Mouse (Mus musculus) right cerebral cortex, postnatal 4 days (tissue): ENCODE results near the gene Trpm5.

Experiments used
- DNase-seq: peaks from one replicate; pipeline ENCODE4 v3.0.0-alpha.2; 2022

Gene Trpm5

GRCm38 (mm10) chr7:143036787-143037186 is 57.7 kb downstream of the Trpm5 start:
- no peak for DNase-seq

DNA sequence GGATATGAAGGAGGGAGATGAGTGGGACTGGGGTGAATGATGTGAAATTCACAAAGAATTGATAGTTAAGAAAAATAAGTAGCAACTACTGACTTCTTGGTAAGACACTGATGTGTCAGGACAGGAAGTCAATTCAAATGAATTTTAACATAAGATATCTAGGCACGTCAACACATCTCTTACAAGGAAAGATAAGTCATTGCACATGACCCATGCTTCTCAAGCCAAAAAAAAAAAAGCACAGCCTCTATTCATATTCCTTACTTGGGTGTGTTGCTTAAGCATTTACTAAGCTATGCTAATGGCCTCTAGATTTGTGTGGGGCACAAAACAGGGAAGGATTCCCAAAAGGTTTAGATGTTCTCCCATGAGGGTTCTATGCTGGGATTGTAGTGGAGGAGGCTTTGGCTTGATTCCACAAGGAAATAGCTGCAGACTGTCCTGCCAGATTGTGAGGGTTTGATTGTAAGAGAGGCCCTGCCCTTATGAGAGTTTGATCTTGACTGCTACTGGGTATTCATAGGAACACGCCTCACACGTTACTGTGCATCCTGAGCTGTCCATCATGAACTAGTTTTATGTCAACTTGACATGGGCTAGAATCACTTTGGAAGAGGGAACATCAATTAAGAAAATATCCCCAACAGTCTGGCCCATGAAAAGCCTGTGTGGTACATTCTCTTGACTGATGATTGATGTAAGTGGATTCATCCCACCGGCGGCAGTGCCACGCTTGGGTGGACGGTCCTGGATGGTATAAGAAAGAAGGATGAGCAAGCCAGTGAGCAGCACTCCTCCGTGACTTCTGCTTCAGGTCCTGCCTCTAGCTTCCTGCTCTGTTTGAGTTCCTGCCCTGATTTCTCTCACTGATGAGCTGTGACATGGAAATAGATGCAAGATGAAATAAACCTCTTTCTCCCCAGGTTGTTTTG is 59.7 kb downstream of the Trpm5 start:
- DNase-seq: no peak

DNA sequence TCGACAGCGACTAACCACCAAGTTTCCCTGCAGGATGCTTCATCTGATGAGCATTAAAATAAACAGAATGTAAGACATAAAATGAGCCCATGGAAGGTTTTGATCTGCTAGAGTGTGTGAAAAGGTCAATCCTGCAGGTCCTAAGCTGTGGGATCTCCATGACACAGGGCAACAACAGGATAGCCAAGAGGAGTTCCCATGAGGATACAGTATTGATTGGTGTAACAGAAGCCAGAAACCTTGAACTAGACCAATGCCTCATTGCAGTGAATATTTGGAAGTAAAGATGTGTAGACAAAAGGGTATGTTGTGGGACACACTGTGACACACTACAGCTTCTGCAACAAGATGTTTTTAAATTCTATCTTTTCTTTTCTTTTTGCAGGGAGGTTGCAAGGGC is 60.3 kb downstream of the Trpm5 start:
- DNase-seq: no peak

DNA sequence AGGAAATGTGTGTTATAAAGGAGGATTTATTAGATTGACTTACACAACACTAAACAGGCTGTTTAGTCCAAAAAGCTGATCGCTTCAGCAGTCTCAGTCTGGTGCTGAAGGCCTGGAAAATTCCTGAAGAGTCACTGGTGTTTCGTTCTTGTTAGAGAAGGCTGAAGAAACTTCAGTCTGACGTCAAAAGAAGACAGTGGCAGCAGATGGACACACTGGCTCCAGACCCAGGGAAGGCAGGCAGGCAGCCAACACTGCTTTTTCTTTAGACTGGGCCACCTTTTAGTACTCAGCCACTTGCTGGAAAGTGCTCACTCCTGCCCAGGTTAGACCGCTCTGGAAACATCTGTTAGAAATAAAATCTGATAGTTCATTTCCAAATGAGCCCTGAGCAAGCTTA is 60.9 kb downstream of the Trpm5 start:
- no peak for DNase-seq

- no peak for DNase-seq
Observed at GRCm38 (mm10) chr7:143031816-143032215, 62.6 kb downstream of the Trpm5 start.

DNA sequence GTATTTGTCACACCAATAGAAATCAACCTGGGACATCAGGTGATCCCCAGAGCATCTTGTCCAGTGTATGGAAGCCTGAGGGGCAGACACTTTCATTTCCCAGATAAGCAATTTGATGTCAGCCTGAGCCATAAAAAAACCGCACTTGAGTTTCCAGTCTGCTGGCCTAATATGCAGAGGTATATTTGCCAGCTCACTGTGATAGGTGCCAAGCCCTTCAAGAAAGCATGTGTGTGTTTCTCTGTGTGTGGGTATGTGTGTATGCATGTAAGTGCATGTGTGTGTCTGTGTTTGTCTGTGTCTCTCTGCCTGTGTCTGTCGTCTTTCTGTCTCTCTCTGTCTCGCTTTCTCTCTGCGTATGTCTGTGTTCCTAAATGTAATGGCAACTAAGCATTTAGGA is 67.2 kb downstream of the Trpm5 start:
- DNase-seq: no peak

DNA sequence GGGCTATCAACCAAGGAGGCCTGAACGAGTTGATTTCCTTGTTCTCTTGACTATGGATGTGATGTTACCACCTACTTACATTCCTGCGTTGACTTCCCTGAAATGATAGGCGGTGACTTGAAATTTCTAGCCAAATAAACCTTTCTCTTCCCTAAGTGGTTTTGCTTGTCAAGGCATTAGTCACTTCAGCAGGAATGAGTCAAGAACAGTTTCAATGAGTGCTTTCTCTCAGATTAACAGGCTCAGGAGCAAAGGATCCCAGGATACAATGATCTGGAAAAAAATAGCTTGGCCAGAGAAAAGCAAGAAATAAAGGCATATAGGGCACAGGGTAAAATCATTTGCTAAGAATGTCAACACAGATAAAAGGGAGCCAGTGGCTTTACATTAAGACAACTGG is 68.9 kb downstream of the Trpm5 start:
- DNase-seq: no peak

DNA sequence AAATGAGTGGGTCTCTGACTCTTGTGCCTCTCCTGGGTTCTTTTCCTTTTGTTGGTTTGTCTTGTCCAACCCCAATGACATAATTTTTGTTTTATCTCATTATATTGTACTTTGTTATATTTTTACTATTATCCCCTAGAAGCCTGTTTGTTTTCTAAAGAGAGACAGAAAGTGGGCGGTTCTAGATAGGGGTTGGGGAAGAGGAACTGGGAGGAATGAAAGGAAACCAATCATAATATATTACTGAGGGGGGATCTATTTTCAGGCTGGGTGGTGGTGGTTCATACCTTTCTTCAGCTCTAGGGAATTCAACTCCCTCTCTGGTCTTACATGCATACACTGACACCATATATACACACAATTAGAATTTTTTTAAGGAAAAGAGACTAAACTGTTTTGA is 70.1 kb downstream of the Trpm5 start:
- no peak for DNase-seq

GRCm38 (mm10) chr7:143023499-143023898 is 70.9 kb downstream of the Trpm5 start:
- no peak for DNase-seq

DNA sequence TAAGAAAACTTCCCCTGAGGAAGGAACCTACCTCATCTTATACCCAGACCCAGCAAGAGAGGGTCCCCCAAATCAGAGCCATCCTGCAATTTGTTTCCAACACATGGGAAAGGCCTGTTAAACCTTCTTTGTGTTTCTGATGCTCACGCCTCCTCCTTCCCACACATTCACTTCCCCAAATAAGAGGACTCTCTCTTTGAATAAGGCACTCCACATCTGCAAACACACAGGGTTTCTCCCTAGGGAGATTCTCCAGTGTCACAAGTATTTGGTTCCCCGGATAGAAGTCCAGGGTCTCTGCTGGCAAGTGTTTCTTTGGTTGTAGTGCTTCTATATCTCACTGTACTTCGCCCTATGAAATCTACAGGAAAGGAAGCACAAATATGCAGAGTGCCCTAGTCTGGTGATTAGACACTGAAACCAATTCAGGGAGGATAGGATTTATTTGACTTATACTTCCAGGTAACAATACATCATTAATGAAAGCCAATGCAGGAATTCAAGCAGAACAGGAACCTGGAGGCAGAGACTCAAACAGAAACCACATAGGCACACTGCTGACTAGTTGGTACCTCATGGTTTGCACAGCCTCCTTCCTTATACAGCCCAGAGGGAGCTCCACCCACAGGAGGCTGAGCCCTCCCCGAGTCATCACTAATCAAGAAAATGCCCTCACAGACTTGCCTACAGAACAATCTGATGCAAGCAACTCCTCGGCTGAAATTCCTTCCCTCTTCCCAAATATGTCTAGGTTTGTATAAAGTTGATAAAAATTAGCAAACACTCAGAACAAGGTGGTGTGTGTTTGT is 72.9 kb downstream of the Trpm5 start:
- no peak for DNase-seq

DNA sequence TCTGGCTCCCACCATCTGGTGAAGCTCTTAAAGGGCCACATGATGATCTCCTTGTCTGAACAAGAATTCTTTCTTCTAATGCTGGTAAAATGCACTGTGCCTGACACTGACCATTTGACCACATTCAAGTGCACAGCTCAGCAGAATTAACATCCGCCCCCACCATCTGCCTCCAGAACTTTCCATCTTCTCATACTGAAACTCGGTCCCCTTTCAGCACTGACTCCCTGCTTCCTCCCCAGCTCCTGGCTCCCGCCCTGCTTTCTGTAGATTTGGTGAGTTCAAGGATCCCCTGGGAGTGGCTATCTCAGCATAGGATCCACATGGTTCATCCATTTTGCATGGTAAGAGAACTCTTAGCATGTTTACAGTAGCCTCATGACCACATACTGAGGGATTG is 73.7 kb downstream of the Trpm5 start:
- no peak for DNase-seq

- DNase-seq: no peak
Observed at GRCm38 (mm10) chr7:143020040-143020439, 74.4 kb downstream of the Trpm5 start.
